Mouse (Mus musculus) retina, postnatal 1 day (tissue): ENCODE data around the gene Mmrn2.

Source experiments
- DNase-seq: peaks from one replicate; pipeline ENCODE4 v3.0.0-alpha.2; 2012

Gene Mmrn2

DNA sequence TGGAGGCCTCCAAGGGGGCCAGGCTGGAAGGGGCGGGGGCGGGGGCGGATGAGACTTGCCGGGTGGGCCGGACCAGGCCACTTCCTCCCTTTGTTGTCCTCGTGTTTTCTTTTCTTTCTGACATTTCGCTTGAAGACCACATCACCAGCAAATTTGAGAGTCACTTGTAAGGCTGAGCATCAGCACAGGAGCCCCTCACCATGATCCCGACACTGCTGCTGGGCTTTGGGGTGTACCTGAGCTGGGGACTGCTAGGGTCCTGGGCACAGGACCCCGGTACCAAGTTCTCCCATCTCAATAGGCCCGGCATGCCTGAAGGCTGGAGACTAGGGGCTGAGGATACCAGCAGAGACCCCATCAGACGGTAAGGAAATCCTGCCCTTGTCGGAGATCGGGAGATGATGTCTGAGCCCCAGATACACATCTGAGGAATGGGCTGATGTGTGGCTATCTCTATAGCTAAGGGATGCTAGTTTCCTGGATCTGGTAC, at the start of gene Mmrn2:
Gene Mmrn2 (plus strand): TSS at position 51 of the 490 bp plus-strand sequence.
- DNase-seq = no peak

DNA sequence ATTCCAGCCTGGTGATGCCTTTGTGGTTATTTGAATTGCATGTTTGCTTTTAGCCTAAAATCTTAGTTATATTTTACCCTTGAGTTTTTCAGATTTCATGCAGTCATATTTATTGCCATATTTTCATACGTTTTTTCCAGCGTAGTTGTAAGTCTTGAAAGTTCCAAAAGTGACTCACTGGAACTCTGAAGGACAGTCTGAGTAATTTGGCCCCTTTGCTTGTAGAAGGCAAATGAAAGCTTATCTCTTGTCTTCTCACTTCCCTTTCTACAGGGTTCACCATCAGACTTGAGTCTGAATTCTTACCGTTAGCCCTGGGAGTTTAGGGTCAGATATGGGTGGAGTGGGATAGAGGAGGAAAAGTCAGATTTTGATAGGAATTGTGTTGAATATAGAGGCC, 48.7 kb upstream of the Mmrn2 start:
- DNase-seq = no peak

DNA sequence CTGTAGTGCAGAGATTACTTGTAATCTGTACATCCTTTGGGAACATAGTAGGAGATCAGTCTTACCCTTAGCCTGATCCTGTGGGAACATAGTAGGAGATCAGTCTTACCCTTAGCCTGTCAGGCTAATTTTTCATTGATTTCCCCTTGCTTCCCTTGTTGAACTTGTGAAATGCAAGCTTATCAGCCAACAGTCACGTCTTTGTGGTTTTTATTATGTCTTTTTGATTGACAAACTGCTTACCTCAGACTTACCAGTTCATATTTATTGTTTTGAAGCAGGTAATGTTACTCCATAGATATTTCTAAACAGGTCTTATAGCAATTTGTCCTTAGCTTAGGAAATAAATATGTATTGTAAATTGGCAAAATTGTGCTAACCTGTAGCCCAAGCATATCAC, 47.6 kb upstream of the Mmrn2 start:
- DNase-seq = no peak

DNA sequence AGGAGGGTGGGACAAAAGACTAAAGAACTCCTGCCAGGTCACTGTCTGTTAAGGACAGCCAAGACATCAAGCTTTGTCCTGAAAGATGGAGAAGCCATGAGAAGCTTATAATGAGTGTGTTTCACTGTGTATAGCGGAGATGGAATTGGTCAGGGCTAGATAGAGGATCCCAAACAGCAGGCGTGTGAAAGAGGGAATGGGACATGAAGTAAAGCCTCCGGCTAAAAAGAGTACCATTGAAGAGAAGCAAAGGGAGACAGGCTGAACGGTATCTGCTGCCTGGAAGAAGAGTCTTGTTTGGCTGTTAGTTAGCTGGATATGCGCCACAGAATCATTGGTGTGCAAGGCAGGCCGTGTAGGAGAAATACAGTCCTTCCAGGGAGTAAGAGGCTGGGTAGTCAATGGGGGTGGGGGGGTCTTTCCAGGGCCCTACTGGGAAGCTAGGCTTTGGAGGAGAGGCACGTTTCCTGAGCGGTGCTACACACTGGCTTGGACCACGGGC, 44.6 kb upstream of the Mmrn2 start:
- no peak for DNase-seq

DNA sequence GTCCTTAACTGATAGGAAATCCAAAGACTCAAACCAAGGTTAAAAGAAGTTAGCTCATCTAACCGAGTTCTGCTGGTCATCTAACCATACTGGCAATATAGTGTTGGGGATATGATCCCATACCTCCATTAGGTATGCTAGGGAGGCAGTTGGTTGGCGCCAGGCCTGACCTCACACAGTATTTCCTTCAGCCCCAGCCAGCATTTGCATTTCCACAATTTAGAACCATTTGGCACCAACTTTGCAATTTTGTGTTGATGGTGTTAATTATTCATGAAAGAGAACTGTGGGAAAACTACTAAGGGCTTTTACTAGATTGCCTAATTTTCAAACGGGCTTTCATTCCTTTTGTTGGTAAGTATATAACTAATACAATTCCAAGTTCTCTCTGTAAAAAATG, 43.4 kb upstream of the Mmrn2 start:
- DNase-seq = no peak

DNA sequence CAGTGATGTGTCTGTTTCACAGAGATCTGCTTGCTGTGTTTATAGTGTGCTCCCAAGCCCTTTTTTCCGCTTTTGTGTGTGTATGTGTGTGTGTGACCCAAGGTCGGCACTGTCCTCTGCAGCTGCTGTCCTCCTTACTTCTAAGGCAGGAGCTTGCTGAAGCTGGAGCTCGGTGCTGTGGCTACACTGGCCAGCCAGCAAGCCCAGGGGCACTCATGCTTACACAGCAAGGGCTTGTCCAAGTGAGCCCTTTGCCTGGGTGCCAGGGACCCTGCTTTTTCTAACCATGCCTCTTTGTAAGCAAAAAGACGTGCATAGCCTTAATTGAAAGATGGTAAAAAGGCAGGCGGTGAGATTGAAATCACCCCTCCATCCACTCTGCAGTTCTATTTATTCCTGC, 42.8 kb upstream of the Mmrn2 start:
- DNase-seq = no peak

DNA sequence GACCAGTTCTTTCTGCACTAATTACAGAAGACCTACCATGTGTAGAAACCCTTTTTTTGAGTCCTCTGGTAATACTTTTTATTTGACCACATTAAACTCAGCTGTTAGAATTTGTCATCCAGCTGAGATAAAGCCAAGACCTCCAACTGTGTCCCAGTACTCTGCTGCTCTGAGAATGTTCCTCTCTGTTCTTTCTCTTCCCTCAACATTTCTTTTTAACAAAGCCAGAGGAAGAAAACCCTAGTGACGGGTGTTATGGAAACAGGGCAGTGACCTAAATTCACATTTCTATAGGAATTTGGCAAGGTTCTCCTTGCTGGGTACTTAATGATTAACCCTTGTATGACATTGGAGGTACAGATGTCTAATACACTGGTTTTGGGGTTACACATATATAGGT, 35.8 kb upstream of the Mmrn2 start:
- peak; percentile 27 for DNase-seq

DNA sequence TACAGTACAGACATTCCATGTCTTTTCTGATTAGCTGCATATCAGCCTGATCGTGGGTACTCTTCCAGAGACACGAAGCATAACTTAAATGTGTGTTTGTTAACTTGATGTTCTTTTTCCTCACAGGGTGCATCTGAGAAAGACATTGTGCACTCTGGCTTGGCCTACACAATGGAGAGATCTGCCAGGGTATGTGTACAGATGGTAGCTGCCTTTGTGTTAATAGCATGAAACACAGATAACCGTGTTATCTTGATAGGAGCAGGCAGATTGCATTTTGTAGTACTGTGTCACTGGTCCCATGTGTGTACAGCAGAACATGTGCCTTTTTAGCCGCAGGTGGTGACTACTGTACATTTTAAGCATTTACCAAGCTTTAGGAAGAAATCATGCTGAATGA, 33.3 kb upstream of the Mmrn2 start:
- no peak for DNase-seq

DNA sequence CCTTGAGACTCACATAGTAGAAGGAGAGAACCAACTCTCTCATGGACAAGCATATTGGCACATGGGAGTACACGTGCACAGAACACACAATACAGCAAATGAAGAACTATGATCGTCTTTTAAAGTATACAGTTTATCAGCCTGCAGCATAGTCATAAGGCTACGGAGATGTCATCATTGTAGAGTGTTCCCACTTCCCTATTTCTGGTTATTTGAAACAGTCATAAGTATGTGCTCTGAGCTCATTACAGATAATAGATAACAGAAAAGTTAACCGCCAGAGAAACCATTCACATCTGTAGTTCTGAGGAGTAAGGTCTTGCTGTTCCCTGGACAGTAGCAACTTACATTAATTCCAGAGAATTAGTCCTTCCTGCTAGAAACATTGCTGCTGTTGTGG, 32.2 kb upstream of the Mmrn2 start:
- DNase-seq = no peak

DNA sequence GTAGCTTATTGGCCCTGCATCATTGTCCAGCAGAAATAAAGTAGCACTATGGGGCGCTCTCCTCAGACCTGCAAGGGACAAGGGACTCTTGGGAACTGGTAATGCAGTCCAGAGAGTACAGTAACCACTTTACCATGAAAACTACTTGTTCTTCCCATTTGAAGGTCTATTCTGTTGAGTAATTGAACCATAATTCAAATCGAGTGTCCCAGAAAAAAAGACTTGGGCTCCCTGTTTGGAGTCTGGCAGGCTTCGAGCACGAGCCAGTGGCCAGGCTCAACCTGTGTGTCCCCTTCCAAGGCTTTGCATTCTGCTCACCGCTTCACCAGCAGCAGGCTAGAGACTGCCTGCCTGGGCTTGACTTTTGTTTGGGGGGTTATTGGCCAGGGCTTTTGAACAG, 30.9 kb upstream of the Mmrn2 start:
- DNase-seq = no peak

DNA sequence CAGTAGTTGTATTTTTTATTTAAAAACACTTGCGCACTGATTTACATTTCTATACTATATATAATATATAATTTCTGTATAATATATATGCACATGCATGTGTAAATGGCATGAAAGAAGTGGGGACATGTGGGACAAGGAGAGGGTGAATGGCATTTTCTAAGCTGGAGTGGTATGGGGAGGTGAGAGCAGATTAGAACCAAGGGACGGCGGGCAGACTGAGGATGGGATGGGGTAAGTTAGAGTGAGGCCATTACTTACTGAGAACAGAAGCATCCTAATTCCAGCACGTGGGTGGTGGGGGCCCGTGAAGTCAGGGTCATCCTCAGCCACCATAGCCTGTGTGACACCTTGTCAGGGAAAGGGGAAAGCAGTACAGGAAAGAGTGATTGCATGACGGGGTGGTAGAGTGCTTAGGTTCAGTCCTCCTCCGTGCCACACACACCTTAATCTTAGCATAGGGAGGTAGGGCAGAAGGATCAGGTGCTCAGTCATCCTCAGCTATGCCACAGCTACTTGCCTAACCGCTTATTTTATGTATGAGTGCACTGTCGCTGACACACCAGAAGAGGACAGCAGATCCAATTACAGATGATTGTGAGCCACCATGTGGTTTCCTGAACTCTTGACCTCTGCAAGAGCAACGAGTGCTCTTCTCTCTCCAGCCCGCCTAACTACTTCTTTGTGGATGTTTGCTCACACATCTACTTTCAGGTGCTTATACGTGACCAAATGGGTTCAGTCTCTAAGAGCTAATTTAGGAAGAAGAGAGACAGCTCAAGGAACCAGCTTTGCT, 29.3 kb upstream of the Mmrn2 start:
- peak; percentile 27 for DNase-seq

DNA sequence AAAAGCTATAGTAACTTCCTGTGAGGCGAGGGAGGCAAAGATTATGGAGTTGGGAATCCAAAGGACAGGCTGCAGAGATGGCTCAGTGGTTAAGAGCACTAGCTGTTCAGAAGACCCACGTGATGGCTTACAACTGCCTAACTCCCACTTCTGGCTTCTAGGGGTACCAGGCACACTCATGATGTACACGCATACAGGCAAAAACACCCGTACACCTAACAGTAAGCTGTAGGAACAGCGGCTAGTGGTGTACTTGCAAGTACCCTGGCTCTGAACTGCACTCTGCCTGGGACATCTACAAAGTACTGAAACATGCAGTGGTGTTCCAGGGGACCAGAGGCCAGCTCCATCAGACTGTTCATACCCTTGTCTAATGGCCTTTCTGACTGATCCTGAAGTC, 28.2 kb upstream of the Mmrn2 start:
- no peak for DNase-seq

DNA sequence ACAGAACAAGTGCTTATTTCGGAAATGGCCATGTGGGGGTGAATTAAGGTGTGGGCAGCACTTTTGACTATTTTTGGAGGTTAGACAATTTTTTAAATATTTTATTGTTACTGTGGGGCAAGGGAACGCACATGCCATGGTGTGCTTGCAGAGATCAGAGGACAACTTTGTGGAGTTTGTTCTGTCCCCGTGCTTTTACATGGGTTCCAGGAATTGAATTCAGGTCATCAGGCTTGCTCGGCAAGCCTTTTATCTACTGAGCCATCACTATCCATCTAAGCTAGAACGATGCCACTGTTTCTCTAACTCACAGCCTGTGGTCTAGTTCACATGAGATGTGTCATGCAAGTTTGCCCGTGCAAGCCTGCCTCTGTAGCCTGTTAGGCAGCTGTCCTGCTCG, 27.0 kb upstream of the Mmrn2 start:
- no peak for DNase-seq

DNA sequence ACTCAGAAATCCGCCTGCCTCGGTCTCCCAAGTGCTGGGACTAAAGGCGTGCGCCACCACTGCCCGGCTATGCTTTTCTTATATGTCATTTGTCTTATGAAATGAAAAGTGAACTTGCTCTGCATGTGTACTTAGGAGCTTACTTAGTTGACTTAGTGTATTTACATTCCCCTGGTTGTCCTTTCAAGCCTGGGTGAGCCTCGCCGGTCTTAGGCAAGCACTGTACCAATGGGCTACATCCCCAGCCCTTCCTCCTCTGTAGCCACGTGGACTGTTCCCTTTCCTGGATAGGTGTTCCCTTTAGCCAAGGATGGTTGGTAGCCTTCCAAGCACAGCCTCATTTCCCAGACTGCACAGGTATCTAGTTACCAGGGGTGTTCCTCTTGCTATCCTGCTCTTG, 26.3 kb upstream of the Mmrn2 start:
- no peak for DNase-seq

DNA sequence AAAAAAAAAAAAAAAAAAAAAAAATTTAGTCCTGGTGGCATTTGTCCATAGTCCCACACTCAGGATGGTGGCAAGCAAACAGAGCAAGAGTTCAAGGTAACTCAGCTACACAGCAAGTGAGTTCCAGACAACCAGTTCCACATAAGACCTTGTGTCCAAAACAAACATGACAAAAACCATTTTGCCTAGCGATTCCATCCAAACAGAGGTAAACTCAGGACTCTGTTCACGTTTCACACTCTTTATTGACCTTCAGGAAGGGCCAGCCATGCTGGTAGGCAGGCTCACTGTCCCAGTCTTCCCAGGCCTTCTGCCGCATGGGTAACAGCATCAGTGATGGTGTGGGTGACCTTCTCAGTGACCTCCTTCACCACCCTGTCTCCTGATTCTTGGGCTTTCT, 23.6 kb upstream of the Mmrn2 start:
- DNase-seq = no peak

DNA sequence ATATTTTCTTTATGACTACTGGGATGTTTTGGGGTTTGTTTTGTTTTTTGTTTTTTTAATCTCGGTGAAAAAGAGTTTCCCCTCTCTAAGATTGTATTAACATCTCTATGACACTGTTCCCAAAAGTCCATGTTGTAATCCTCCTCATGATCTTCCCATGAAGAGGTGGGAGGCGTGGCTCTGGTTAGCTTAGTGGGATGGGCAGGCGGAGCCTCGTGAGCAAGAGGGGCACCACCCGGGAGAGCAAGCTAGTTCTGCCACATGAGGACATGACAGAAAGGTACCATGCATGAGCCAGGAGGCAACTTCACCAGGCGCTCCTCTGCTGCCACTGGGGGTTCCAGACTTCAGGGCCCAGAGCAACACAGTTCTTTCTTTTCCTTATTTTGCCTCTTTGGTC, 22.7 kb upstream of the Mmrn2 start:
- DNase-seq = no peak

DNA sequence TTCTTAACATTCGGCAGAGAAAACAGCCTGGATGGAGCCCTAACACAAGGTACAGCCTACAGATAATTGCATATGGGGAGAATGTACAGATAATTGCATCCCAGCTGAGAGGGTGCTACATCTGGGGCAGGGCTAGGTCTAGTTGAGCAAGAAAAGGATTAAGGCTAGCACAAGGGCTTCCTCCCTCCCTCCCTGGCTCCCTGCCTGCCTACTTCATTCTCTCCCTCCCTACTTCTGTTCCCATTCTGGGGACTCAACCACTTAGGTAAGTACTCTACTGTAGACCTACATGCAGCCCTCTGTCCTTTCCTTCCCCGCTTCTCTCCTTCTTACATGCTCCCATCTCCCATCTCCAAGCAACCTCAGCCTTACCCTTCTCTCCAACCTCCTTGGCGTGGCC, 21.9 kb upstream of the Mmrn2 start:
- no peak for DNase-seq

DNA sequence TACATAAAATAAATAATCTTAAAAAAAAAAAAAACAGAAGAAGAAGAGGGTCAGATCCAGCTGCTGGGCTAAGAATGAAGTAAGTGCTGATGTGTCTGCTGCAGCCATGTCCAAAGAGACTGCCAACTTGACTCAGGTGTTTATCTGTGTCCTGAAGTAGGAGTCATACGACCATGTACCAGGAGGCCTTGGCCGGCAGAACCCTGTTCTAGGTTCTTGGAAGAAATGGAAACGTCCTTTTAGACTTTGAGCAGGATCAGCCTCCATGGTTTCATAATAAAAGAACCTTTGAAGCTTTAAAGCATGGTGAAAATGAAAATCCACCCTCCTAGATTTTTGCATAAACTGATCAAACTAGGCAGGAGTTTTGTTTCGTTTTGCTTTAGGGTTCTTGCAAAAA, 20.8 kb upstream of the Mmrn2 start:
- no peak for DNase-seq

DNA sequence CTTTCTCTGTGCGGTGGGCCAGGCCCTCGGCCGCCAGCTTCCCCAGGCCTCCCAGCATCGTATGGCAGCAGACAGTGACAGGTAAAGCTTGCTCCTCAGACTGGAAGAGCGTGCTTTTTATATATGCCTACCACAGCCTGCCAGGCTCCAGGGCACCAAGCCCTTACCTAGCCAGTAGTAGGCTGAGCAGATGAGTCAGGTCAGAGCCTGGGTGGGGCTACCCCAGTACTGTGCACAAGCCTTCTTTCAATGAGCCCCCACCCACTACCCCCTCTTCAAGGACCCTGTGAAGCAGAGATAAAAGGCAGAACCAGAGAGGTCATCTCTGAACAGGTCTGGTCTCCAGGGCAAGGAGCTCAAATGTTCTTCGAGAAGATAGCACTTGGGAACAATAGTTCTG, 20.0 kb upstream of the Mmrn2 start, which contains the start of gene Fam25c:
Gene Fam25c (minus strand): TSS at position 133 of the 400 bp plus-strand sequence.
- DNase-seq = no peak

DNA sequence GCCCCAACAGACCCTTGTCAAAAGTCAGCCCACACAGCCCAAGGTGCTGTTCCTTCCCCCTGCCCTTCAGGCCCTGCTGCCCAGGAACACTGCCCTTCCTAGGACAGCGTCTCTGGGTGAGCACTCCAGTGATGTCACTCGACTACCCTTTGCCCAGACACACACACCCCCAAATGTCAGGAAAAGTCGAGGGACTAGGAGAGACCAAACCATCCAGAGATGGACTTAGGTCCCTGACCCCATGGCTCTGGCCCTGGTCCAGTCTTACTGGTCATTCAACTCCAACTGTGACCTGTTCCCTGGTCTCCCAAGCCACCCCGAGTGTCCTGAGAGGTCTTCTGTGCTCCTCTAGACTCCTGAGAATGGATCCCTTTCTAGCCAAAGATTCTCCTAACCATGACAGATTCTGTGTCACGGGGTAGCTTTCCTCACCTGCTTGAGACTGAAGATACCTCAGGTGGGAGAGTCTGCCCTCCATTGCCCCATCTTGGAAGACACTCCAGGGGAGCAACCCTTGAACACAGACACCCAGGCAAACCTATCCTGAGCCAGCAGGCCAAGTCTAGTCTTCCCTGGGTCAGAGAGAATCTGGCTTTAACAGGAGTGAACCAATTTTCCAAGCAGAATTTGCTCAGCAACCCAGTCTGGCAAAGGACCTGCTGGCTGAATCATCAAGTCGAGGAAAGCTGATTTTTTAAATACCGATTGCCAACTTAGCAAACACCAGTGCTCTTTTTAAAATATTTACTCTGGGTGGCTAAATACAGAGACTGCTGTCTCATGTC, 17.4 kb upstream of the Mmrn2 start:
- no peak for DNase-seq

DNA sequence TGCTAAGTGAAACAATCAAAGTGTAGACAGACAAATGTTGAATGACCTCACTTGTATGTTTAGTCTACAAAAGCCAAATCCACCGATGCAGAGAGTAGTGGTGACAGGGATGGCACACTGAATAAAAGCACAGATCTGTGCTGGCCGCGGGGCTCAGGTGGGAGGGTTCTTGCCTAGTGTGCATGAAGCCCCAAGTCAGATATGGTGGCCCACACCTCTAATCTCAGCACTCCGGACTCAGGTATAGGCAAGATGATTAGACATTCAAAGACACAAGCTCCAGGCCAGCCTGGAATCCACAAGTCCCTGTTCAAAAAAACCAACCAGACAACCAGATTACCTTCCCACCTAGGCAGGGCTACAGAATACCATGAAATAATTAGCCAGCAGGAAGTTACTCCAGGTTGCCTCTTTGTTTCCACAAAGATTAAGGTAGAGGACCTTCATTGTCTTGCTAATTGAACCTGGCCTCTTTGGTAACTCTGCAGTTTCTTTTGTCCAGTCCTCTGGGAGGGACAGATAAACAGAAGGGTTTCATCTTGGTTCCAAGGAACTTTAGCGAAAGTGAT, 15.5 kb upstream of the Mmrn2 start:
- no peak for DNase-seq

DNA sequence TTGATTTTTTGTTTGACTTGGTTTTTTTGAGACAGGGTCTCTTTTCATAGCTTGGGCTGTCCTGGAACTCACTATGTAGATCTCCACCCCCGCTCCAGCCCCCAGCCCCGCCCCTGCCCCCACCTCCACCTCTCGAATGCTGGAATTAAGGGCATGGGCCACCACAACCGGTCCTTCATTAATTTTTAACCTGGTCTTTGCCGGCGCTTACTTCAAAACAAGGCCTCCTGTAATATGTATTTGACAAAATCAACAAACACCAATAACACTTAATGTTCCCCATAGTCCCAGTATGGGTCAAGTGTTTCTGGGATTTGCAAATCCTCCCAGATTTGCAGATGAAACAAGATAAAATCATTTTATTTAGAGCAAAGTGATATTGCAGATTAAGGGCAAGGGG, 15.0 kb upstream of the Mmrn2 start:
- no peak for DNase-seq

DNA sequence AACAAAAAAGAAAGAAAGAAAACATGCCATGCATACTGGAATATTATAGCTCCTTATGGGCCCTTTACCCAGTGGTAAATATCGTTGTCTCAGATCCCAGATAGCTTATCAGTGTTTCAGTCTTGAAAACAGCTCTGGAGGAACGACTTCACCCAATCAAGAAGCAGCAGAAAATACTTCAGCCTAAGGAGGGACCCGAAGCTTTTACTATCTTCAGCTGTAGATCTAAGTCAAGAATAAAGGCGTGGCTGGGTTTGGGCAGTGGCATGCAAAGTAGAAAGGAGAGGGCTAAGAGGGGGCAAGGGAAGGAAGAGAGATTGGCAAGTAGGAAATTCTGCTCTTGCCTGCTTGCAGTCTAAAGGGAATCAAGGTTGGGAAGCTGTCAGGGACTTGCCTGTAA, 13.1 kb upstream of the Mmrn2 start:
- DNase-seq = no peak
